Mouse (Mus musculus): ENCODE results near the gene Rhox13.

The Rhox13 gene

GRCm38 (mm10) chrX:38120982-38121381, at the start of gene Rhox13:
Rhox13 (plus strand) TSS chrX:38121219.
- DNase-seq (ENCODE audit: low spot score) = no peak

GRCm38 (mm10) chrX:38084226-38084625, 36.8 kb upstream of the Rhox13 start:
- peak; percentile 37 for DNase-seq (ENCODE audit: low spot score)

- no peak for DNase-seq (ENCODE audit: low spot score)
Observed at GRCm38 (mm10) chrX:38085041-38085440, 36.0 kb upstream of the Rhox13 start, which contains the start of gene Rhox11. Rhox11 (minus strand) TSS chrX:38085141.

- DNase-seq (ENCODE audit: low spot score) = no peak
Observed at GRCm38 (mm10) chrX:38110807-38111206, 10.2 kb upstream of the Rhox13 start, which contains the start of gene Rhox12. Rhox12 (minus strand) TSS chrX:38110907.

- no peak for DNase-seq (ENCODE audit: low spot score)
Observed at GRCm38 (mm10) chrX:38121478-38121877, 459 bp downstream of the Rhox13 start.

GRCm38 (mm10) chrX:38159097-38159496, 38.1 kb downstream of the Rhox13 start:
- DNase-seq (ENCODE audit: low spot score) = no peak

GRCm38 (mm10) chrX:38165315-38165714, 44.3 kb downstream of the Rhox13 start:
- no peak for DNase-seq (ENCODE audit: low spot score)

- no peak for DNase-seq (ENCODE audit: low spot score)
Observed at GRCm38 (mm10) chrX:38166064-38166463, 45.0 kb downstream of the Rhox13 start.

- DNase-seq (ENCODE audit: low spot score) = no peak
Observed at GRCm38 (mm10) chrX:38166592-38166991, 45.6 kb downstream of the Rhox13 start.

Data from ovary, postnatal 14 days (tissue).